ENCODE assay signal across 8 mouse cellular contexts in genomic region chr1:86501559-86501958, GRCm38 (mm10). TPM values are rescaled to one million over a fixed set of nuclear protein-coding genes. Genes with fewer than 3 reads are reported as not detected.
DNase-seq lines count a peak whose midpoint lies in the region; ATAC-seq lines count a peak whose summit lies in the region.

No protein-coding gene starts in this region.

- no peaks in the 10 kb centered on the region for H3K9me3 ChIP-seq in hindbrain, embryonic 14.5 days (ENCODE audit: control insufficient read depth, low read length)

- H3K4me3 ChIP-seq in hindbrain, embryonic 14.5 days (replicated peaks; ENCODE audit: low read length), result no peak overlapping the region

- H3K27ac ChIP-seq in hindbrain, embryonic 14.5 days, result 0 out of 2 replicates have a peak overlapping the region, but pooled peaks have one; percentile 35

- no peak for ATAC-seq in hindbrain, embryonic 14.5 days (ENCODE audit: low FRiP score)

- 0 out of 2 replicates have a peak overlapping the region, but pooled peaks have one; percentile 68 for H3K4me2 ChIP-seq in hindbrain, embryonic 14.5 days (replicated peaks)

- peak; percentile 88 for DNase-seq in Muller cell, postnatal 12 days (ENCODE audit: inconsistent ontology term)
- DNase-seq in cerebellum, postnatal 14 days, result peak; percentile 98 to 99
- DNase-seq in frontal cortex, postnatal 25 days (ENCODE audit: low spot score in 2 of 2), result peak; percentile 97 to 98
- peak; percentile 95 for DNase-seq in hindbrain, embryonic 14.5 days (ENCODE audit: low spot score)
- DNase-seq in left cerebral cortex, adult 11 months (ENCODE audit: low spot score), result peak; percentile 89
- peak; percentile 96 for DNase-seq in lung, postnatal 36 days
- peak; percentile 80 for DNase-seq in retina, postnatal 7 days (ENCODE audit: low read depth, low spot score)
- peak; percentile 88 to 93 for DNase-seq in urinary bladder, adult 18-20 months (ENCODE audit: low spot score in 2 of 2)

- H3K36me3 ChIP-seq in hindbrain, embryonic 14.5 days (replicated peaks; ENCODE audit: control insufficient read depth, insufficient read depth), result no peaks in the 10 kb centered on the region

- no peaks in the 10 kb centered on the region for H3K27me3 ChIP-seq in hindbrain, embryonic 14.5 days (ENCODE audit: control insufficient read depth, insufficient read depth, low read length)

- H3K9ac ChIP-seq in hindbrain, embryonic 14.5 days, result no peak overlapping the region

- peaks cover 36% of the 10 kb centered on the region for H3K4me1 ChIP-seq in hindbrain, embryonic 14.5 days (replicated peaks; ENCODE audit: control insufficient read depth, insufficient read depth, low read length)

- WGBS in hindbrain, embryonic 14.5 days, result 0% methylated on average over 4 of the region's 4 CpGs

RNA-seq across cellular contexts. Expression of gene Ptma, which starts 25.0 kb away (rescaled TPM):
- polyA plus RNA-seq in hindbrain, embryonic 14.5 days (2014; fragmentation: Nextera tagmentation; extraction: Ambion mirVana), result 1,567 and 1,692 TPM in 2 replicates
